Mouse (Mus musculus) small intestine, adult 2 months (tissue): ENCODE data around the gene Rars. TPM values are rescaled to one million over a fixed set of nuclear protein-coding genes. Genes with fewer than 3 reads are reported as not detected.

Experiments used
- H3K27ac ChIP-seq: fragments of 200-500 bp; 2 replicates; pipeline ENCODE4 v1.5.1; 2012; ENCODE audit warnings: low read depth, low read length, control low read depth, inconsistent platforms; ENCODE audit not compliant: insufficient read depth
- H3K27me3 ChIP-seq: fragments of 200-500 bp; 2 replicates; pipeline ENCODE4 v1.6.1; 2012; ENCODE audit warnings: mild to moderate bottlenecking, moderate library complexity, low read length, inconsistent platforms; ENCODE audit not compliant: control insufficient read depth, insufficient read depth
- H3K36me3 ChIP-seq: fragments of 200-500 bp; 2 replicates; pipeline ENCODE4 v1.6.1; 2012; ENCODE audit warnings: mild to moderate bottlenecking, low read length, control low read depth, inconsistent platforms; ENCODE audit not compliant: control insufficient read depth, insufficient read depth
- H3K4me1 ChIP-seq: fragments of 200-500 bp; 2 replicates; pipeline ENCODE4 v1.6.1; 2012; ENCODE audit warnings: low read length, inconsistent platforms, mixed read lengths; ENCODE audit not compliant: control insufficient read depth, insufficient read depth, insufficient read length
- H3K4me3 ChIP-seq: fragments of 200-500 bp; 2 replicates; pipeline ENCODE4 v1.5.1; 2012; ENCODE audit warnings: low read depth, mild to moderate bottlenecking, control low read depth, inconsistent platforms, low read length, moderate library complexity
- CTCF ChIP-seq: fragments of 200-500 bp; IDR thresholded peaks from 2 replicates; pipeline ENCODE4 v1.5.1; 2012; ENCODE audit warnings: low read depth, mild to moderate bottlenecking, control low read depth, inconsistent platforms, low read length, moderate library complexity, mixed read lengths; ENCODE audit not compliant: insufficient replicate concordance, insufficient read length; ENCODE audit errors: extremely low read depth
- POLR2A ChIP-seq: fragments of 200-500 bp; IDR thresholded peaks from 2 replicates; pipeline ENCODE4 v1.6.1; 2012; ENCODE audit warnings: low read depth, mild to moderate bottlenecking, control low read depth, inconsistent platforms, low read length, moderate library complexity
- WGBS: fragments of 180-500 bp; shearing (Covaris S2); methylation state at CpG from one replicate; pipeline ENCODE4 v1.1.7; 2018; 5-methylcytosine and 5-hydroxymethylcytosine counted together
- polyA plus RNA-seq: library from polyadenylated mRNA; depleted of rRNA; stranded (reverse); fragments of >200 nt; gene quantifications from 2 replicates; pipeline ENCODE4 v1.2.3, GENCODE M21; 2012

Gene Rars
- polyA plus RNA-seq, 1 experiment: 10.0 TPM

DNA sequence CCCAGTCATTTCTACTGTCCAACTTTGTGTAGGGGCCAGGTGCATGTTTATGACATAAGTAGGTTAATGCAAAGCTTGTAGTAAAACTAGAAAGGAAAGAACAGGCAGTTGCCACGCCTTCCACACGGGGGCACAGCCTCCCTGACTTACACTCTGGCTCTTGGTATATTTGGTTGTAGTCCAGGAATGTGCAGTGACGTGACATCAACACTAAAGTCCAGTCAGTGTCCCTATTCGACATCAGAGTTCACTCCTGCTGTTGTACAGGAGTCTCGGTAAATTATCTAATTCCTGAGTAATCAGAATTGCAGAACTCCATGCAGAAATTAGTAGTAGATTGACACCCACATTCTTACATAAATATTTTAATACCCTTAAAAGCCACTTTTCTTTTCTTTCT is 51.3 kb downstream of the Rars start:
- no peak overlapping the region for H3K27ac ChIP-seq
- no peak overlapping the region for H3K4me3 ChIP-seq
- H3K27me3 ChIP-seq: no peaks in the 10 kb centered on the region
- peaks cover 68% of the 10 kb centered on the region for H3K36me3 ChIP-seq
- peaks cover 1% of the 10 kb centered on the region; the same call in 1 of the 2 replicates for H3K4me1 ChIP-seq
- WGBS: 35% methylated on average over 5 of the region's 5 CpGs
- TF ChIP-seq CTCF (peak; percentile 41; the same call in 1 of the 2 replicates), POLR2A (no peak)

DNA sequence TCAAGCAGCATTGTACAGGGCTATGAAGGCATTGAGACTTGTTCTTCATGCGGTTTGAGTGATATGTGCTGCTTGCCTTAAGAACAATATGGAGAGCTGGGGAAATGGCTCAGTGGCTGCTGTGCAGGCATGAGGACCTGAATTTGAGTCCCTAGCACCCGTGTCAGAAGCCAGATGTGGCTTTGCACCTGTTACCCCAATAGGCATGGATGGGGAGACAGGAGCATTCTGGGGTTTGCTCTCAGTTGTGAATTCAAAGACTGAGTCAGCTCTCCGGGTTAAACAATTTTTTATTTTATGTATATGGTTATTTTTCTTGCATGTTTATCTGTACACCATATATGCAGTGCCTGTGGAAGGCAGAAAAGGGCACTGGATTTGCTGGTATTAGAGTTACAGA is 51.9 kb downstream of the Rars start:
- peaks cover 71% of the 10 kb centered on the region for H3K36me3 ChIP-seq
- 98% methylated on average over 3 of the region's 3 CpGs for WGBS

DNA sequence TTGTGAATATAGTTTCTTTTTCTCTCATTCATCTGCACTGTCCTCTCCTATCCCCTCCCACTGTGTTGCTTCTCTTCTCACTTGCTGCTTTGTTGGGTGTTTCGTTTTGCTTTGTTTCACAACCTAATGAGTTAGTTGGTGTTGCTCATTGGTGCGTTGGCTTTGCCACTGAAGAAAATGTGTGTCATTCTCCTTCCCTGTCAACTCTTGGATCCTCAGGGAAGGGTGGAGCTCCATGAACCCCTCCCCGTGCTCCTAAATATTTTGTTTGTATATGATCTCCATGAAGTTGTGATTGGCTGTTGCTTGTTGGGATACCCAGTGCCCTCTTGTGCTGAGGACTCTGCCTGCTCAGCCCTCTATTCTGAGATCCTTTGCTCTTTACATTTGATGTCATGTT is 54.0 kb downstream of the Rars start:
- Histone ChIP-seq H3K36me3 (peaks cover 76% of the 10 kb centered on the region), H3K27me3 (no peaks in the 10 kb centered on the region), H3K4me3 (no peak overlapping the region), H3K4me1 (peaks cover 1% of the 10 kb centered on the region; the same call in 1 of the 2 replicates), H3K27ac (no peak overlapping the region)
- WGBS: 69% methylated on average over 3 of the region's 3 CpGs
- TF ChIP-seq CTCF (no peak), POLR2A (no peak)

More for the DNA sequence above, 51.9 kb downstream of the Rars start:
- Histone ChIP-seq H3K4me1 (peaks cover 1% of the 10 kb centered on the region; the same call in 1 of the 2 replicates), H3K27me3 (no peaks in the 10 kb centered on the region), H3K4me3 (no peak overlapping the region), H3K27ac (no peak overlapping the region)
- no peak for TF ChIP-seq CTCF
- no peak for TF ChIP-seq POLR2A

DNA sequence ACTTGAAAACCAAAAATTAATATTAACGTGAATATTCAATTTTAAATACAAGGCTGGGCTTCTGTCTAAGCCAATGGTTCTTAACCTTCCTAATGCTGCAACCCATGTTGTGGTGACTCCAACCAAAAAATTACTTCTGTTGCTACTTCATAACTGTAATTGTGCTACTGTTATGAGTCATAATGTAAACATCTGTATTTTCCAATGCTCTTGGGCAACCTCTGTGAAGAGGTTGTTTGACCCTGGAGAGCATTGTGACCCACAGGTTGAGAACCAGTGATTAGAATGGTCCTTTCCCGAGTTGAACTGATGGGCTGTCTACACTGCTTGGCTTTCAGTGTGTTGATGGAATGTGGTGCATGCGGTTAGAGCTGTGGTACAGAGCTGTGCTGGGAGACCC is 57.9 kb downstream of the Rars start:
- Histone ChIP-seq H3K36me3 (peaks cover 39% of the 10 kb centered on the region), H3K27ac (no peak overlapping the region), H3K4me3 (no peak overlapping the region), H3K4me1 (peaks cover 3% of the 10 kb centered on the region; the same call in 1 of the 2 replicates), H3K27me3 (no peaks in the 10 kb centered on the region)
- 73% methylated on average over 3 of the region's 3 CpGs for WGBS
- no peak for TF ChIP-seq CTCF

DNA sequence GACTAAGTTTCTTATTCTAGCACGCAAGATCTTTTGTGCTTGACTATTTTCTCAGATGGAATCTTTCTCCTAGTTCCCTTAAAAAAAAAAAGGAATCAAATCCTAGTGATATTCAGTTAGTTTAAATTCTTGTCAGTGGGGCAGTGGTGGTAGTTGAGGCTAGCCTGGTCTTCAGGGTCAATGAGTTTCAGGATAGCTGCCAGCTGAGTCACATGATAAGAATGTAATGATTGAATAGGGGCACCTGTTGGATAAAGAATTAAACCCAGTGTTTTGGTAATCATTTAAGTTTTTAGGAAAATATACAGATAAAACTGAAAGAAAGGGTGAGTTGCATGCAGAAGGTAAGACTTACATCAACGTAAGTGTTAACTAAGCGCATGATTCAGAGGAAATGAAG is 58.7 kb downstream of the Rars start:
- Histone ChIP-seq H3K4me1 (peaks cover 5% of the 10 kb centered on the region; the same call in 1 of the 2 replicates), H3K27me3 (no peaks in the 10 kb centered on the region), H3K27ac (no peak overlapping the region), H3K36me3 (peaks cover 39% of the 10 kb centered on the region), H3K4me3 (no peak overlapping the region)
- 92% methylated on average over 3 of the region's 3 CpGs for WGBS
- TF ChIP-seq CTCF: no peak
- TF ChIP-seq POLR2A: no peak

DNA sequence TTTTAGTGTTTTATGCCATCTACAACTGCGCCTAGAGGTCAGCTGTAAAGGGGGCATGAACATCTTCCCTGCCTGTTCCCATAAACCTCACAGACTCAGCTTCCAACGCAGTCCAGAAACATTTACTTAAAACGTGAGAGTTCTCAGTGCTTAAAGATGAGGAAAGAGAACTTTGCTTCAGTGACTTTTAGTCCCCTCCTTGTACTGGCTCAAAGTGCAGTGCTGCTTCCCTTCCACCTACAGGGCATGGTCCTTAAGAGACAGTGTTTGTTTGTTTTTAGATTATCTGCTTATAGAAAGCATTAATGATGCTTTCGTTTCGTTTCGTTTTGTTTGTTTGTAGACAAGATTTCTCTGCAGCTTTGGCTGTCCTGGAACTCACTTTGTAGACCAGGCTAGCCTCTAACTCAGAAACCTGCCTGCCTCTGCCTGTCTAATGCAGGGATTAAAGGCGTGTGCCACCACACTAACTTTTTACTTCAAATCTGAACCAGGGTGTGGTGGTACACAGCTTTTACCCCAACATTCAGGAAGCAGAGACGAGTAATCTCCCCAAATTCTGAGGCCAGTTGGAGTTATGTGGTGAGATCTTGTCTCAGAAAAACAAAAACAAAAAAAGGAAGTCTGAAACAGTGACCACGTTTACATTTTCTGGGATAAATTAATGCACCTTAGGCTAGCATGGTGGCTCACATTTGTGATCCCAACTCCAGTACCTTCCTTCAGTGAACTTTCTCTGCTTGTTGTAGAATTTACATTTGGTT is 63.4 kb downstream of the Rars start:
- H3K27me3 ChIP-seq: no peaks in the 10 kb centered on the region
- no peaks in the 10 kb centered on the region for H3K36me3 ChIP-seq
- peak overlapping the region; percentile 11; the same call in 1 of the 2 replicates for H3K4me3 ChIP-seq
- H3K4me1 ChIP-seq: peaks cover 5% of the 10 kb centered on the region; the same call in 1 of the 2 replicates
- 18% methylated on average over 9 of the region's 9 CpGs for WGBS
- peak overlapping the region; percentile 73 for H3K27ac ChIP-seq
- TF ChIP-seq POLR2A (no peak), CTCF (no peak)

DNA sequence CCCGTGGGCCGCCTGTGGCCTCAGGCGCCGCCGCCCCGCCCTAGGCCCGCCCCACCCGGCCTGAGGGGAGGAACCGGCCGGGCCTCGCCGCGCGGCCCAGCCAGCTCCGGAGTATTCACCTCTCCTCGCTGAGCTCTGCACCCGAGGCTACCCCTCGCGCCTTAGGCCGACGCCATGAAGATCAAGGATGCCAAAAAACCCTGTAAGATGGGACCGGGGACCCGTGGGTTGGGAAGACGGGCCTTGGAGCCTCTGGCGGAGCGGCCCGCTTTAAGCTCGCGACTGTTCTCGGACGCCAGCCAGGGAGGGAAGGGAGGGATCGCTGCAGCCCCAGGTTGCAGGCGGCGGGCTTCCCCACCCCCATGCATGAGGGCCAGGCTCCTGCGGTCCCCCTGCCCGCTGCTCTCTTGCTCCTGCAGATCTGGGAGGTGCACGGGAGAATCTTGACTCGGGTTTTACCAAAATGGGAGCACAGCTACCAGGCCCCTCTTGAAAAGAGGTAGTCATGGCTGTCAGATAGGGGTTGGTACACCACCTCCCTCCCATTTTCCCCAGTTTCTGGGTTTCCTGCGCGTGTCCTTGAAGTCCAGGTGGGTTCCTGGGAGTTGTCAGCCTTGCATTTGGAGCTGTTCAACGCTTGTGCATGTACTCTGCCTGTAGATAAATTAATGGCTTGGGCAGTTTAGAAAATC is 64.4 kb downstream of the Rars start:
- no peaks in the 10 kb centered on the region for H3K27me3 ChIP-seq
- peaks cover 5% of the 10 kb centered on the region; the same call in 1 of the 2 replicates for H3K4me1 ChIP-seq
- WGBS: 1% methylated on average over 35 of the region's 41 CpGs
- peak overlapping the region; percentile 95 for H3K27ac ChIP-seq
- H3K36me3 ChIP-seq: no peaks in the 10 kb centered on the region
- H3K4me3 ChIP-seq: peak overlapping the region; percentile 100
- TF ChIP-seq CTCF (no peak), POLR2A (peak; percentile 71; the same call in 1 of the 2 replicates)
